ENCODE assay signal across 21 mouse cellular contexts in the genomic region with DNA sequence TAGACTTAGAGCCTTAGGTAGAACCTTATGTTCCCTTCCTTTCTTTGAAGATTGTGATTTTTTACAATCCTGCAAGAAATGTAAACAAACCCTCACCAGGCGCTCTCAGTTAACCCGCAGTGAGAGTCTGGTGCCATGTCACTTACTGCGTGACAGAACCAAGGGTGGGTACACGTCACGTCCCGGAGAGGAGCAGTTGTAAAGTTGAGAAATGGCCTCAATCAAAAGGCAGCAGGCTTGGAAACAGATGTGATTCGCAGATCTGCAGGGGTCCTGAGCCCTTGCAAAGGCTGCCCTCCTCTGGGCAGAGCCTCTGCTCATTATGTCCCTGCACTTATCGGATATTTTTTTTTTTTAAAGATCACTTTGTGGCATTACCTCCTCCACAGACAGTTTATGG.
DNase-seq lines count a peak whose midpoint lies in the region; ATAC-seq and TF ChIP-seq lines count a peak whose summit lies in the region.
"Had no signal": no experiment of that assay in that cellular context is flagged by ENCODE, and none has a peak within 500 bp of the region (broad histone marks: within the 10 kb centered on the region; RNA-seq: fewer than 3 reads in every experiment).

No protein-coding gene starts in this region.

- 21% methylated on average over 8 of the region's 8 CpGs for WGBS in intestine, postnatal 0 days
- 33% methylated on average over 8 of the region's 8 CpGs for WGBS in intestine, embryonic 16.5 days
- 15% methylated on average over 8 of the region's 8 CpGs for WGBS in limb, embryonic 14.5 days

- H3K27me3 ChIP-seq in intestine, postnatal 0 days (replicated peaks; ENCODE audit: control insufficient read depth, insufficient read depth, low read length) = no peaks in the 10 kb centered on the region
- no peaks in the 10 kb centered on the region for H3K27me3 ChIP-seq in intestine, embryonic 16.5 days (replicated peaks; ENCODE audit: control insufficient read depth, insufficient read depth, low read length)
- no peaks in the 10 kb centered on the region for H3K27me3 ChIP-seq in limb, embryonic 14.5 days (ENCODE audit: control insufficient read depth, insufficient read depth, low read length)
- H3K27me3 ChIP-seq: heart, embryonic 12.5 days; hindbrain, embryonic 15.5 days; limb, embryonic 13.5 days had no signal

- H3K4me2 ChIP-seq in intestine, postnatal 0 days (replicated peaks; ENCODE audit: low read depth) = no peak overlapping the region
- no peak overlapping the region for H3K4me2 ChIP-seq in intestine, embryonic 16.5 days (ENCODE audit: low read depth, low read length)
- H3K4me2 ChIP-seq in limb, embryonic 14.5 days (replicated peaks; ENCODE audit: low read depth, low read length, severe bottlenecking) = no peak overlapping the region
- H3K4me2 ChIP-seq: heart, embryonic 12.5 days; hindbrain, embryonic 15.5 days; limb, embryonic 13.5 days; liver, embryonic 15.5 days had no signal

- no peak for TF ChIP-seq POLR2A in limb, embryonic 14.5 days (IDR thresholded peaks at IDR 0.05; ENCODE audit: borderline replicate concordance, extremely low read depth, insufficient read depth, insufficient read length)

- no peaks in the 10 kb centered on the region for H3K4me1 ChIP-seq in intestine, postnatal 0 days (replicated peaks; ENCODE audit: control insufficient read depth, insufficient read depth, low read length)
- no peaks in the 10 kb centered on the region for H3K4me1 ChIP-seq in intestine, embryonic 16.5 days (ENCODE audit: control insufficient read depth, insufficient read depth, low read length)
- H3K4me1 ChIP-seq in limb, embryonic 14.5 days (ENCODE audit: control insufficient read depth, insufficient read depth, low read length) = peaks cover 7% of the 10 kb centered on the region; the same call in 1 of the 2 replicates
- H3K4me1 ChIP-seq: heart, embryonic 12.5 days; liver, embryonic 15.5 days had no signal

- TF ChIP-seq CTCF in intestine, postnatal 0 days (IDR thresholded peaks at IDR 0.05; ENCODE audit: low read depth) = peak; percentile 38; the same call in 1 of the 2 replicates

- no peak overlapping the region for H3K9ac ChIP-seq in intestine, postnatal 0 days (ENCODE audit: low read depth, low read length)
- H3K9ac ChIP-seq in intestine, embryonic 16.5 days (ENCODE audit: low read depth, low read length) = no peak overlapping the region
- H3K9ac ChIP-seq in limb, embryonic 14.5 days (ENCODE audit: low read depth, low read length, severe bottlenecking) = no peak overlapping the region
- H3K9ac ChIP-seq: forebrain, postnatal 0 days; heart, embryonic 12.5 days; hindbrain, embryonic 15.5 days; limb, embryonic 13.5 days; liver, embryonic 15.5 days had no signal

- H3K36me3 ChIP-seq in intestine, postnatal 0 days (ENCODE audit: control insufficient read depth, insufficient read depth) = peaks cover 10% of the 10 kb centered on the region; the same call in 1 of the 2 replicates
- H3K36me3 ChIP-seq in intestine, embryonic 16.5 days (ENCODE audit: control insufficient read depth, insufficient read depth, low read length) = 0 out of 2 replicates have a peak, but pooled peaks cover 3% of the 10 kb centered on the region
- H3K36me3 ChIP-seq in limb, embryonic 14.5 days (ENCODE audit: control insufficient read depth, insufficient read depth, low read length) = peaks cover 56% of the 10 kb centered on the region
- H3K36me3 ChIP-seq: hindbrain, embryonic 15.5 days; liver, embryonic 15.5 days had no signal

- DNase-seq in lung, postnatal 36 days = peak; percentile 14
- DNase-seq in lung, postnatal 10 days = no peak
- DNase-seq in forelimb bud, embryonic 11.5 days (ENCODE audit: low read depth, low spot score) = peak; percentile 51
- DNase-seq in limb, embryonic 14.5 days (ENCODE audit: low spot score) = no peak
- DNase-seq in spleen, adult 12 weeks (ENCODE audit: low spot score) = no peak
- DNase-seq: adrenal gland, adult 2 months; cerebellum, adult 2 months; cerebellum, postnatal 36 days; forebrain, postnatal 0 days; heart, adult 11 months; kidney, adult 18-20 months; kidney, postnatal 10 days; right cerebral cortex, adult 18-20 months; thymus, postnatal 25 days had no signal

- no peak for ATAC-seq in intestine, postnatal 0 days
- no peak for ATAC-seq in intestine, embryonic 16.5 days
- ATAC-seq in limb, embryonic 14.5 days (ENCODE audit: low FRiP score, low read depth) = 0 out of 2 replicates have a peak, but pooled peaks have one; percentile 26
- ATAC-seq: forebrain, postnatal 0 days; midbrain, embryonic 16.5 days had no signal

- H3K9me3 ChIP-seq in intestine, postnatal 0 days (ENCODE audit: control insufficient read depth) = no peaks in the 10 kb centered on the region
- H3K9me3 ChIP-seq in intestine, embryonic 16.5 days (ENCODE audit: control insufficient read depth, low read length) = no peaks in the 10 kb centered on the region
- H3K9me3 ChIP-seq in limb, embryonic 14.5 days (ENCODE audit: control insufficient read depth, low read length) = no peaks in the 10 kb centered on the region
- H3K9me3 ChIP-seq: heart, embryonic 12.5 days; hindbrain, embryonic 15.5 days; limb, embryonic 13.5 days; liver, embryonic 15.5 days had no signal

- no peak overlapping the region for H3K4me3 ChIP-seq in intestine, postnatal 0 days (ENCODE audit: low read depth, low read length)
- no peak overlapping the region for H3K4me3 ChIP-seq in intestine, embryonic 16.5 days (ENCODE audit: low read length)
- no peak overlapping the region for H3K4me3 ChIP-seq in limb, embryonic 14.5 days (replicated peaks; ENCODE audit: low read length)
- H3K4me3 ChIP-seq: heart, embryonic 12.5 days; hindbrain, embryonic 15.5 days; limb, embryonic 13.5 days; liver, embryonic 15.5 days had no signal

- no peak overlapping the region for H3K27ac ChIP-seq in intestine, postnatal 0 days (ENCODE audit: low read depth, low read length)
- H3K27ac ChIP-seq in intestine, embryonic 16.5 days (ENCODE audit: low read length) = no peak overlapping the region
- H3K27ac ChIP-seq in limb, embryonic 14.5 days (replicated peaks; ENCODE audit: low read depth, low read length) = no peak overlapping the region
- H3K27ac ChIP-seq: hindbrain, embryonic 15.5 days; liver, embryonic 15.5 days had no signal

Comparison
In these comparisons a context has a peak if more than half of its experiments do, and no peak if none do; other contexts are left out.
1. DNase-seq: peak in lung, postnatal 36 days (single experiment) and forelimb bud, embryonic 11.5 days (single experiment); none in lung, postnatal 10 days (single experiment), limb, embryonic 14.5 days (single experiment) and spleen, adult 12 weeks (single experiment).